Mouse (Mus musculus): ENCODE measurements at regions not wholly inside any gene's neighbourhood (a gene's known extent, or its start where the extent isn't known, plus 50 kb on each side); places are given as distances from the start of the nearest gene placed in this dataset.

DNA sequence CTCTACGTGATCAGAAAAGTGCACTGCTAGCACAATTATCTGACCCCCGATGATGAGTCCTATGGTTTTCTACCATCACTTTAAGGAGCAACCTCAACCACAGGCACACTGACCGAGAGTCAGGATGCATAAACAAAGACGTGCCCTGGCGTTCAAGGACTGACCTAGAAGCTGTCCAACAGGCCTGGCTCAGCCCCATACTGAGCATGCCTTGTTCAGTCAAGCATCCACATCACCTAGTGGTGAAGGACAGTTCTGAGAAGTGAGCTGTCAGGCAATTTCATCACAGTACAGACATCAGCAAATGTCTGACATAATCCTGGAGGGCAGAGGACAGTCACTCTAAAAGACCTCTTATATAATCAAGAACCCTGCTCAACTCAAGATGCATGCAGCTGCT is 81.5 kb upstream of the Elovl6 start:
- DNase-seq = no peak

- DNase-seq = no peak
Measured at GRCm38 (mm10) chr3:129470088-129470487, 62.1 kb upstream of the Elovl6 start.

- DNase-seq = no peak
Measured at GRCm38 (mm10) chr3:129471332-129471731, 60.8 kb upstream of the Elovl6 start.

- DNase-seq = no peak
Measured at GRCm38 (mm10) chr3:129472008-129472407, 60.1 kb upstream of the Elovl6 start.

DNA sequence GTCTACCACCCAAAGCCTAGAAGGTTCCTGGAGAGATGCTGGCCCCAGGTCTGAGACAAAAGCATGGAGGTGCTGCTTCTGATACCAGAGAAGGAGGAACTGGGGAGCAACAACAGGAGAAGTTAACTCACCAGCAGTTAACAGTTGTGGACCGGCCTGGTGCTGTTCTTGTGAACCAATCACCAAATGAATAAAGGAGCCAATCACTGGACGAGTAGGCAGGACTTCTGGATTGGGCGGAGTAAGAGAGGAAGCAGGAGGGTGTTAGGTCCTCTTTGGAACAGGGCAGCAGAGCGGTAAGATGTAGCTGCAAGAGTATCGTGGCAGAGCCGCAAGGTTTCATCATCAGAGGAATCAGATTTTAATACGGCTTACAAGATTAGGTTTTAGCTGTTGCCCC is 57.7 kb upstream of the Elovl6 start:
- no peak for DNase-seq

GRCm38 (mm10) chr3:129476250-129476649 is 55.9 kb upstream of the Elovl6 start:
- DNase-seq = no peak

DNA sequence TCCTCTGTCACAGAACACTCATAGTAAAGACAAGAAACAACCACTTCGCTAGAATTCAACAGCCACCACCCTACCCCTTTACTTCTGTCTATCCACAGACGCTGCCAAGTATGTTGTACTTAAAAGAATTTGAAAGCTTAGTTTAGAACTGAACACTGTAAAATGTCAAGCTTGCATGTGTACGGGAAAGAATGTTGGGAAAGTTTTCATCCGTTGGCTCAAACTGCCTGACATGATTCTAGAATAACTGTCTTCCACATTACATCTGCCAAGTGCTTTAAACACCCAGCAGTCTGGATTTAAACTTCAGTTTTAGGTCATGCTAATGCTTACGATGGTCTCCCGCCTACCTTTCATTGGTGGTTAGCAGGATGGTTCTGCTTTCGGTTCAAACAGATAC is 54.1 kb upstream of the Elovl6 start:
- DNase-seq = no peak

DNA sequence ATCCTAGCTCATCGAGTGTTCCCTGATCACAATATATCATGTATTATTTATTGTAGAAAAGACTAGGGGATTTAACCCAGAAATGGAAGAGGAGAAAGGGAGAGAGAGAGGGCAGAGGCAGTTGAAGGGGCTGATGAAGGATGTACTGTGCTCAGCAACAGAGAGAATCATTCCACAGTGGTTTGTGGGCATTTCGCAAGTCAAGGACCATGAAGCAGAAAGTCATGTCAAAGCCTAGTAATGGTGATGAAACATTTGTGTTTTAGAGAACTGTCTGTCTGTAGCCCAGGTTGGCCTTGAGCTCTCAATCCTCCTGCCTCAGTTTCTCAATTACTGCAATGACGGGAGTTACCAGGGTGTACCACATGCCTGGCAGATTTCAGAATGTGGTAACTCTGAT is 50.9 kb upstream of the Elovl6 start:
- no peak for DNase-seq

Measured in cerebellum, postnatal 36 days (tissue).